Mouse (Mus musculus): ENCODE measurements around the gene Rad51. TPM values are rescaled to one million over a fixed set of nuclear protein-coding genes. Genes with fewer than 3 reads are reported as not detected.

Gene Rad51
- polyA plus RNA-seq, 1 experiment, result 8.7 TPM

DNA sequence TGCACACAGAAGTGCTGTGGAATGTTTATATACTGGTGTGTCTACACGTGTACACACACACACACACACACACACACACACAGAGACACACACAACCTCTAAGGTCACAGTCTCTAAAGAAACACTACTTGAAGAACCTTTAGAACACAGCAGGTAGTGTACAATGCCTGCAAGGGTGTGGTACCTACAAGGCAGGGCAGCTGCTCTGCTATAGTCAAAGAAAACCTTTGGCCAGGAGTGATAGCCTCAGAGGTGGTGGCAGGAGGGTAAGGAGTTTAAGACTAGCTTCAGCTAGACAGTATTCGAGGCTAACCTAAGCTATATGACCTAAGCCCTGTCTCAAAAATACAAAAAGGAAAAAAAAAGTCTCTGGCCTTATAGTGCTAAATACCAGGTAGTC is 42.1 kb downstream of the Rad51 start:
- peak overlapping the region; percentile 91 for H3K27ac ChIP-seq (ENCODE audit: insufficient read depth, low read depth, low read length)
- 19% methylated on average over 2 of the region's 2 CpGs for WGBS
- TF ChIP-seq CTCF (IDR thresholded peaks at IDR 0.05; ENCODE audit: extremely low read depth, insufficient read length, insufficient replicate concordance, low read depth, low read length) (no peak), POLR2A (IDR thresholded peaks at IDR 0.05; ENCODE audit: low read depth, low read length) (no peak)
- H3K4me1 ChIP-seq (ENCODE audit: control insufficient read depth, insufficient read depth, insufficient read length, low read length), result peaks cover 9% of the 10 kb centered on the region
- no peaks in the 10 kb centered on the region for H3K27me3 ChIP-seq (ENCODE audit: control insufficient read depth, insufficient read depth, low read length)
- no peak overlapping the region for H3K4me3 ChIP-seq (ENCODE audit: low read depth, low read length)
- peaks cover 39% of the 10 kb centered on the region for H3K36me3 ChIP-seq (ENCODE audit: control insufficient read depth, insufficient read depth, low read length)

- WGBS, result 37% methylated on average over 9 of the region's 9 CpGs
- TF ChIP-seq POLR2A (IDR thresholded peaks at IDR 0.05; ENCODE audit: low read depth, low read length), result no peak
- TF ChIP-seq CTCF (IDR thresholded peaks at IDR 0.05; ENCODE audit: extremely low read depth, insufficient read length, insufficient replicate concordance, low read depth, low read length), result no peak
- Histone ChIP-seq H3K27me3 (ENCODE audit: control insufficient read depth, insufficient read depth, low read length) (no peaks in the 10 kb centered on the region), H3K4me1 (ENCODE audit: control insufficient read depth, insufficient read depth, insufficient read length, low read length) (peaks cover 9% of the 10 kb centered on the region), H3K36me3 (ENCODE audit: control insufficient read depth, insufficient read depth, low read length) (peaks cover 33% of the 10 kb centered on the region), H3K27ac (ENCODE audit: insufficient read depth, low read depth, low read length) (peak overlapping the region; percentile 91), H3K4me3 (ENCODE audit: low read depth, low read length) (peak overlapping the region; percentile 44)
Observed at GRCm38 (mm10) chr2:119155388-119155787, 42.8 kb downstream of the Rad51 start.

- WGBS, result 1% methylated on average over 34 of the region's 34 CpGs
- Histone ChIP-seq H3K27ac (ENCODE audit: insufficient read depth, low read depth, low read length) (peak overlapping the region; percentile 91), H3K27me3 (ENCODE audit: control insufficient read depth, insufficient read depth, low read length) (no peaks in the 10 kb centered on the region)
Observed at GRCm38 (mm10) chr2:119156081-119156680, 43.6 kb downstream of the Rad51 start.

GRCm38 (mm10) chr2:119156681-119157572 is 44.3 kb downstream of the Rad51 start, which contains the start of gene Rmdn3:
Gene Rmdn3, minus strand, starts transcription at chr2:119157034.
- Histone ChIP-seq H3K27ac (ENCODE audit: insufficient read depth, low read depth, low read length) (peak within 1 kb of the TSS; percentile 91), H3K4me3 (ENCODE audit: low read depth, low read length) (peak within 1 kb of the TSS; percentile 90), H3K36me3 (ENCODE audit: control insufficient read depth, insufficient read depth, low read length) (peaks cover 20% of the 10 kb centered on the region), H3K27me3 (ENCODE audit: control insufficient read depth, insufficient read depth, low read length) (no peaks in the 10 kb centered on the region), H3K4me1 (ENCODE audit: control insufficient read depth, insufficient read depth, insufficient read length, low read length) (peaks cover 9% of the 10 kb centered on the region)
- under 1% methylated on average over 57 of the region's 57 CpGs for WGBS
- TF ChIP-seq POLR2A (IDR thresholded peaks at IDR 0.05; ENCODE audit: low read depth, low read length), result peak; percentile 43
- no peak for TF ChIP-seq CTCF (IDR thresholded peaks at IDR 0.05; ENCODE audit: extremely low read depth, insufficient read length, insufficient replicate concordance, low read depth, low read length)

More at GRCm38 (mm10) chr2:119156081-119156680, 43.6 kb downstream of the Rad51 start:
- H3K4me3 ChIP-seq (ENCODE audit: low read depth, low read length), result peak overlapping the region; percentile 90
- peaks cover 9% of the 10 kb centered on the region for H3K4me1 ChIP-seq (ENCODE audit: control insufficient read depth, insufficient read depth, insufficient read length, low read length)
- TF ChIP-seq POLR2A (IDR thresholded peaks at IDR 0.05; ENCODE audit: low read depth, low read length), result no peak
- no peak for TF ChIP-seq CTCF (IDR thresholded peaks at IDR 0.05; ENCODE audit: extremely low read depth, insufficient read length, insufficient replicate concordance, low read depth, low read length)
- peaks cover 26% of the 10 kb centered on the region for H3K36me3 ChIP-seq (ENCODE audit: control insufficient read depth, insufficient read depth, low read length)

- Histone ChIP-seq H3K36me3 (ENCODE audit: control insufficient read depth, insufficient read depth, low read length) (peaks cover 14% of the 10 kb centered on the region), H3K27me3 (ENCODE audit: control insufficient read depth, insufficient read depth, low read length) (no peaks in the 10 kb centered on the region)
Observed at GRCm38 (mm10) chr2:119157836-119158235, 45.2 kb downstream of the Rad51 start.

GRCm38 (mm10) chr2:119161247-119161646 is 48.7 kb downstream of the Rad51 start:
- no peaks in the 10 kb centered on the region for H3K36me3 ChIP-seq (ENCODE audit: control insufficient read depth, insufficient read depth, low read length)
- 59% methylated on average over 2 of the region's 2 CpGs for WGBS
- TF ChIP-seq CTCF (IDR thresholded peaks at IDR 0.05; ENCODE audit: extremely low read depth, insufficient read length, insufficient replicate concordance, low read depth, low read length) (no peak), POLR2A (IDR thresholded peaks at IDR 0.05; ENCODE audit: low read depth, low read length) (no peak)
- peaks cover 4% of the 10 kb centered on the region; the same call in 1 of the 2 replicates for H3K4me1 ChIP-seq (ENCODE audit: control insufficient read depth, insufficient read depth, insufficient read length, low read length)
- no peaks in the 10 kb centered on the region for H3K27me3 ChIP-seq (ENCODE audit: control insufficient read depth, insufficient read depth, low read length)
- H3K4me3 ChIP-seq (ENCODE audit: low read depth, low read length), result no peak overlapping the region
- H3K27ac ChIP-seq (ENCODE audit: insufficient read depth, low read depth, low read length), result no peak overlapping the region

More at GRCm38 (mm10) chr2:119157836-119158235, 45.2 kb downstream of the Rad51 start:
- TF ChIP-seq CTCF (IDR thresholded peaks at IDR 0.05; ENCODE audit: extremely low read depth, insufficient read length, insufficient replicate concordance, low read depth, low read length) (no peak), POLR2A (IDR thresholded peaks at IDR 0.05; ENCODE audit: low read depth, low read length) (no peak)
- no peak overlapping the region for H3K4me3 ChIP-seq (ENCODE audit: low read depth, low read length)
- H3K27ac ChIP-seq (ENCODE audit: insufficient read depth, low read depth, low read length), result no peak overlapping the region
- H3K4me1 ChIP-seq (ENCODE audit: control insufficient read depth, insufficient read depth, insufficient read length, low read length), result peaks cover 11% of the 10 kb centered on the region

GRCm38 (mm10) chr2:119163135-119163534 is 50.5 kb downstream of the Rad51 start:
- H3K4me3 ChIP-seq (ENCODE audit: low read depth, low read length), result no peak overlapping the region
- H3K36me3 ChIP-seq (ENCODE audit: control insufficient read depth, insufficient read depth, low read length), result no peaks in the 10 kb centered on the region
- TF ChIP-seq POLR2A (IDR thresholded peaks at IDR 0.05; ENCODE audit: low read depth, low read length) (no peak), CTCF (IDR thresholded peaks at IDR 0.05; ENCODE audit: extremely low read depth, insufficient read length, insufficient replicate concordance, low read depth, low read length) (no peak)
- peaks cover 14% of the 10 kb centered on the region for H3K4me1 ChIP-seq (ENCODE audit: control insufficient read depth, insufficient read depth, insufficient read length, low read length)
- WGBS, result 30% methylated on average over 3 of the region's 3 CpGs
- peak overlapping the region; percentile 84 for H3K27ac ChIP-seq (ENCODE audit: insufficient read depth, low read depth, low read length)
- H3K27me3 ChIP-seq (ENCODE audit: control insufficient read depth, insufficient read depth, low read length), result no peaks in the 10 kb centered on the region
